Mouse (Mus musculus): ENCODE data around the gene Stap2. TPM values are rescaled to one million over a fixed set of nuclear protein-coding genes. Genes with fewer than 3 reads are reported as not detected.

Gene Stap2
- polyA plus RNA-seq, 1 experiment from 2014 or later = 6.0 TPM

DNA sequence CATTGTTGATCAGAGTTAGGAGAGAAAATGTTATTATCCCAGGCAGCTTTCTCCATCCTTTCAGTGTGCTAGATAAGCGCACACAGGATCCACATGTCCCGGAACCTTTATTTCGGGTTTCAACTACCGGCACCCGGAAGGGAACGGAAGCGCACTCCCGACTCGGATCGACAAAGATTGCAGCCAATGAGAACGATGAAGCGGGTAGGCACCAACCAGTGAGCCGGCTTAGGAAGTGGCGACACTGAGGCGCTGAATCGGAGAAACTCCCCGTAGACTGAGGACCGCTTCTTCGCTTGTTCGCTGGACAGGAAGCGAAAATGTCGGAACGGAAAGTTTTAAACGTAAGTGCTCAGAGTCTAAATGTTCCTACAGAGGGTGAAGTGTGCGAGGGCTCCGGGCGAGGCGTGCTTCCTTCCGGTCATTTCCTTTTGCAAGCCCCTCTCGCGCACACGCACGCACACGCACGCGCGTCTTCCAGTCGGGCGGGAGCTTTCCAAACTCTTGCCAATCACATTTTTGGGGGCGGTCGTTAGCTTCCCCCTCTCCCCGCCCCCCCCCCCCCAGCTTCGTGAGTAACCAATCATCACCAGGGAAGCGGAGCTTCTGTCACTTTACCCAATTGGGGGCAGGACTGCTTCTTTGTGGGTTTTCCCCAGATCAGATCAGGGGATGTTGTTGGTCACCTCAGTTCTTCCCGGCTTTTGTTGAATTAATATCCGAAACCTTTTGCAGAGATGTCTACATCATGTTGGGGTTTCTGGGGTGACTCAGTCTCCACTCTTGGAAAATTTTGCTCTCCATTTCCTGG lies 46.3 kb downstream of the Stap2 start, which contains the start of gene Yju2:
Yju2 (plus strand) TSS at position 182 of the 811 bp plus-strand sequence.
- H3K4me1 ChIP-seq (replicated peaks; ENCODE audit: control insufficient read depth, insufficient read depth, low read length) = peaks cover 30% of the 10 kb centered on the region
- H3K4me3 ChIP-seq (replicated peaks; ENCODE audit: low read length) = peak within 1 kb of the TSS; percentile 43
- peaks cover 1% of the 10 kb centered on the region; the same call in 1 of the 2 replicates for H3K27me3 ChIP-seq (ENCODE audit: control insufficient read depth, insufficient read depth, low read length)
- peaks cover 10% of the 10 kb centered on the region; the same call in 1 of the 2 replicates for H3K36me3 ChIP-seq (replicated peaks; ENCODE audit: control insufficient read depth, insufficient read depth)
- H3K4me2 ChIP-seq (replicated peaks) = peak within 1 kb of the TSS; percentile 83
- H3K9ac ChIP-seq = peak within 1 kb of the TSS; percentile 70
- ATAC-seq (ENCODE audit: low FRiP score) = peak; percentile 90
- peak within 1 kb of the TSS; percentile 93 for H3K27ac ChIP-seq
- H3K9me3 ChIP-seq (ENCODE audit: control insufficient read depth, low read length) = no peaks in the 10 kb centered on the region
- DNase-seq (ENCODE audit: low spot score) = peak; percentile 97
- WGBS = under 1% methylated on average over 44 of the region's 46 CpGs

DNA sequence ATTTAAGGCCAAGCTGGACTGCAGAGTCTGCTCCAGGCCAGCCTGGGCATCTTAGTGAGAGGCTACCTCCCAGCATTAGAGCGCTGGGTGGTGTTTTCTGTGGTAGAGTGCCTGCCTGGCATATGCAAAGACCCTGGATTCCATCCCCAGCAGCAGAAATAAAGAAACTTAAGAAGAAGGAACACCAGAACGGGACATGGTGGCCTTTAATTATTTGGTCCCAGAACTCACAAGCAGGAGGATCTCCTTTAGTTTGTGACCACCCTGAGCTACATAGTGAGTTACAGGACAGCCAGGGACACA lies 46.8 kb downstream of the Stap2 start:
- WGBS = 20% methylated on average over 2 of the region's 2 CpGs
- H3K4me1 ChIP-seq (replicated peaks; ENCODE audit: control insufficient read depth, insufficient read depth, low read length) = peaks cover 30% of the 10 kb centered on the region
- H3K9me3 ChIP-seq (ENCODE audit: control insufficient read depth, low read length) = no peaks in the 10 kb centered on the region
- peak overlapping the region; percentile 93 for H3K27ac ChIP-seq
- peak overlapping the region; percentile 43 for H3K4me3 ChIP-seq (replicated peaks; ENCODE audit: low read length)
- peaks cover 5% of the 10 kb centered on the region; the same call in 1 of the 2 replicates for H3K27me3 ChIP-seq (ENCODE audit: control insufficient read depth, insufficient read depth, low read length)
- ATAC-seq (ENCODE audit: low FRiP score) (no peak), DNase-seq (ENCODE audit: low spot score) (no peak)
- peak overlapping the region; percentile 83 for H3K4me2 ChIP-seq (replicated peaks)
- peaks cover 10% of the 10 kb centered on the region; the same call in 1 of the 2 replicates for H3K36me3 ChIP-seq (replicated peaks; ENCODE audit: control insufficient read depth, insufficient read depth)
- H3K9ac ChIP-seq = peak overlapping the region; percentile 70

DNA sequence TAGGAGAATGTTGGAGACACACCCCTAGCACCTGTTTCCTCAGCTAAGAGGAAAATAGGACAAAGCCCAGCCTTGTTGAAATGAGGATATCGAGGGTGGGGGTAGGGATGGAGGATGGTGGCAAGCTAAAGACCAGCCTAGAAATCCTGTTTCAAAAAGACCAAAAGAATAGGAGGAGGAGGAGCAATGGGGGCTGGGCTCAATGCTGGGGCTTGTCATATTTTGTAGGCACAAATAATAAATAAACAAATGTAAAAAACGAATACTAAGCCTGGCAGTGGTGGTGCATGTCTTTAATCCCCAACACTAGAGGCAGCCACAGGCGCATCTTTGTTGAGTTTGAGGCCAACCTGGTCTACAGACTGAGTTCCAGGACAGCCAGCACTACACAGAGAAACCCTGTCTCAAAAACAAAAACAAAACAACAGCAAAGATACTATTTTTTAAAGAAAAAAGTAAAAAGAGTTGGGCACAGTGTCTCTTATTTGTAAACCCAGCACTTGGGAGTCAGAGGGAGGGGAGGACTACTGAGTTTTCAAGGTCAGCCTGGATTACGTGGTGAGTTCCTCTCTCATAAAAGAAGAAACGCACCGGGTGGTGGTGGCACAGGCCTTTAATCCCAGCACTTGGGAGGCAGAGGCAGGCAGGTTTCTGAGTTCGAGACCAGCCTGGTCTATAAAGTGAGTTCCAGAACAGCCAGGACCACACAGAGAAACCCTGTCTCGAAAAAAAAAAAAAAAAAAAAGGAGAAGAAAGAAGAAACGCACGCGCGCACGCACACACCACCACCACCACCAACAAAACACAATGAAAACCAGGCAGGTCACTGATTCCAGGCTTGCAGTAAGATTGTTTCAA lies 47.4 kb downstream of the Stap2 start:
- peak overlapping the region; percentile 70 for H3K9ac ChIP-seq
- H3K4me1 ChIP-seq (replicated peaks; ENCODE audit: control insufficient read depth, insufficient read depth, low read length) = peaks cover 28% of the 10 kb centered on the region
- no peaks in the 10 kb centered on the region for H3K9me3 ChIP-seq (ENCODE audit: control insufficient read depth, low read length)
- peak overlapping the region; percentile 83 for H3K4me2 ChIP-seq (replicated peaks)
- H3K36me3 ChIP-seq (replicated peaks; ENCODE audit: control insufficient read depth, insufficient read depth) = peaks cover 7% of the 10 kb centered on the region; the same call in 1 of the 2 replicates
- ATAC-seq (ENCODE audit: low FRiP score) (no peak), DNase-seq (ENCODE audit: low spot score) (no peak)
- peaks cover 5% of the 10 kb centered on the region; the same call in 1 of the 2 replicates for H3K27me3 ChIP-seq (ENCODE audit: control insufficient read depth, insufficient read depth, low read length)
- WGBS = 76% methylated on average over 13 of the region's 13 CpGs
- peak overlapping the region; percentile 43 for H3K4me3 ChIP-seq (replicated peaks; ENCODE audit: low read length)
- H3K27ac ChIP-seq = peak overlapping the region; percentile 93

DNA sequence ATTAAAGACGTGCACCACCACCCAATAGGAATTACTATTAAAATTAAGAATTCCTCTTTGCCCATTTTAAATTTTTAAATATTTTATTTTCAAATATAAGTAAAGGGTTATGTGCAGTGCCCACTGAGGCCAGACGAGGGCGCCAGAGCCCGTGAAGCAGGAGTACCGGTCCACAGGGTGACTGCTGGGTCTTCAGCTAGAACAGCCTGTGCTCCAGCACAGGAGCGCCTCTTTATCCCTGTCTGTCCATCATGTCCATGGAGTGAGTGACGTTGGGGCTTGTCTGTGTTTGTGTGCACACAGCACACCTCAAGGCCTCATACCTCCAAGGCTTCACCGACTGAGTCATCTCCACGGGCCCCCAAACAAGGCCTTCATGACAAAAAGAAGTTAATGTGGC lies 48.2 kb downstream of the Stap2 start:
- WGBS = 13% methylated on average over 9 of the region's 9 CpGs
- peaks cover 28% of the 10 kb centered on the region for H3K4me1 ChIP-seq (replicated peaks; ENCODE audit: control insufficient read depth, insufficient read depth, low read length)
- H3K9me3 ChIP-seq (ENCODE audit: control insufficient read depth, low read length) = no peaks in the 10 kb centered on the region
- ATAC-seq (ENCODE audit: low FRiP score) (peak; percentile 16; the same call in 1 of the 2 replicates), DNase-seq (ENCODE audit: low spot score) (peak; percentile 83)
- H3K27ac ChIP-seq = no peak overlapping the region
- H3K4me2 ChIP-seq (replicated peaks) = peak overlapping the region; percentile 71
- no peak overlapping the region for H3K4me3 ChIP-seq (replicated peaks; ENCODE audit: low read length)
- H3K27me3 ChIP-seq (ENCODE audit: control insufficient read depth, insufficient read depth, low read length) = peaks cover 5% of the 10 kb centered on the region; the same call in 1 of the 2 replicates
- H3K9ac ChIP-seq = 0 out of 2 replicates have a peak overlapping the region, but pooled peaks have one; percentile 18
- peaks cover 2% of the 10 kb centered on the region; the same call in 1 of the 2 replicates for H3K36me3 ChIP-seq (replicated peaks; ENCODE audit: control insufficient read depth, insufficient read depth)

DNA sequence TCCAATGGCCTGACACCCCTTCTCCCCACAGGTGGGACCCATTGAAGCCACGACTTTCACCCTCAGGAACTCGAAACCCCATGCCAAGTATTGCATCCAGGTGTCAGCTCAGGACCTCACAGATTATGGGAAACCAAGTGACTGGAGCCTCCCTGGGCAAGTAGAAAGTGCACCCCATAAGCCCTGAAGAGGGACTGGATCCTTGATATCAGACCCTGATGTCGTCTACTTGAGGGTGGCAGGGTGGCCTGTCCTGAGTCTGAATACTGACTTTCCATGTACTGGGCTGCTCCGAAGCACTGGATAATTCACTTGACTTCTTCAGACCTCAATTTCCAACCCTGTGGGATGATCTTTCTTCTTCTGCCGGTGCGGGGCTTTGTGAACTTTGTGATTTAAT lies 48.8 kb downstream of the Stap2 start:
- WGBS = 37% methylated on average over 6 of the region's 6 CpGs
- DNase-seq (ENCODE audit: low spot score) (no peak), ATAC-seq (ENCODE audit: low FRiP score) (no peak)
- peaks cover 5% of the 10 kb centered on the region; the same call in 1 of the 2 replicates for H3K27me3 ChIP-seq (ENCODE audit: control insufficient read depth, insufficient read depth, low read length)
- H3K4me2 ChIP-seq (replicated peaks) = peak overlapping the region; percentile 71
- H3K27ac ChIP-seq = peak overlapping the region; percentile 75
- H3K36me3 ChIP-seq (replicated peaks; ENCODE audit: control insufficient read depth, insufficient read depth) = no peaks in the 10 kb centered on the region; the same call in 1 of the 2 replicates
- H3K9ac ChIP-seq = peak overlapping the region; percentile 65
- H3K4me1 ChIP-seq (replicated peaks; ENCODE audit: control insufficient read depth, insufficient read depth, low read length) = peaks cover 28% of the 10 kb centered on the region
- peak overlapping the region; percentile 46 for H3K4me3 ChIP-seq (replicated peaks; ENCODE audit: low read length)
- no peaks in the 10 kb centered on the region for H3K9me3 ChIP-seq (ENCODE audit: control insufficient read depth, low read length)

DNA sequence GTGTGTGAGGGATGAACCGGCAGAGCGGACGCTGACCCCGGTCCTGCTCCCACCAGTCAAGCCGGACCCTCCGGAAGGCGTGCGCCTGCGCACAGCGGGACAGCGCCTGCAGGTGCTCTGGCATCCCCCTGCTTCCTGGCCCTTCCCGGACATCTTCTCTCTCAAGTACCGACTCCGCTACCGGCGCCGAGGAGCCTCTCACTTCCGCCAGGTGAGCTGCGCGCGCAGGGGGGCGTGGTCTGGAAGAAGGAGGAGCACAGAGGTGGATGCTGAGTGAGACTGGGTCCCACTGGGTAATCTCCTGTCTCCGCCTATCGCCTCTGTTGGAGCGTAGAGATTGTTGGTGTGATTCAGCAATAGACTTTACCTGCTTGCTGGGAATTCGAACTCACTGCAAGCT lies 49.3 kb downstream of the Stap2 start:
- peak; percentile 38 for ATAC-seq (ENCODE audit: low FRiP score)
- Histone ChIP-seq H3K36me3 (replicated peaks; ENCODE audit: control insufficient read depth, insufficient read depth) (no peaks in the 10 kb centered on the region), H3K9ac (peak overlapping the region; percentile 65), H3K9me3 (ENCODE audit: control insufficient read depth, low read length) (no peaks in the 10 kb centered on the region), H3K4me1 (replicated peaks; ENCODE audit: control insufficient read depth, insufficient read depth, low read length) (peaks cover 28% of the 10 kb centered on the region), H3K27me3 (ENCODE audit: control insufficient read depth, insufficient read depth, low read length) (peaks cover 5% of the 10 kb centered on the region; the same call in 1 of the 2 replicates), H3K4me2 (replicated peaks) (peak overlapping the region; percentile 71), H3K27ac (peak overlapping the region; percentile 75), H3K4me3 (replicated peaks; ENCODE audit: low read length) (peak overlapping the region; percentile 46)
- DNase-seq (ENCODE audit: low spot score) = peak; percentile 74
- 2% methylated on average over 26 of the region's 26 CpGs for WGBS

DNA sequence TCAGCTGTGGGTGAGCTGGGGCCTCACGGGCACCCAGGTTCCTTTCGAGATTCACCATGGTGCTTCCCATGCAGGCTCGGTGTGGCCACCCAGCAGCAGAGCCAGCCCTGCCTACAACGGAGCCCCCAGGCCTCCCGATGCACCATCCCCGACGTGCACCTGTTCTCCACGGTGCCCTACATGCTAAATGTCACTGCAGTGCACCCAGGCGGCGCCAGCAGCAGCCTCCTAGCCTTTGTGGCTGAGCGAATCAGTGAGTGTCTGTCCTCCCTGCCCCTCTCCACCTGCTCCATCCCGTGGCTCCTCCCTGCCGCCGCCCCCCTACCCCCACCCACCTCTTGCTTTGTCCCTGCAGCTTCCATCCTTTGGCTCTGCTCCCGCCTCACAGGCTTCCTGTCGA lies 51.2 kb downstream of the Stap2 start:
- H3K4me1 ChIP-seq (replicated peaks; ENCODE audit: control insufficient read depth, insufficient read depth, low read length) = peaks cover 22% of the 10 kb centered on the region; the same call in 1 of the 2 replicates
- H3K4me2 ChIP-seq (replicated peaks) = no peak overlapping the region
- ATAC-seq (ENCODE audit: low FRiP score) (no peak), DNase-seq (ENCODE audit: low spot score) (no peak)
- no peak overlapping the region for H3K4me3 ChIP-seq (replicated peaks; ENCODE audit: low read length)
- peaks cover 5% of the 10 kb centered on the region; the same call in 1 of the 2 replicates for H3K27me3 ChIP-seq (ENCODE audit: control insufficient read depth, insufficient read depth, low read length)
- no peak overlapping the region for H3K9ac ChIP-seq
- H3K36me3 ChIP-seq (replicated peaks; ENCODE audit: control insufficient read depth, insufficient read depth) = no peaks in the 10 kb centered on the region
- H3K27ac ChIP-seq = no peak overlapping the region
- H3K9me3 ChIP-seq (ENCODE audit: control insufficient read depth, low read length) = no peaks in the 10 kb centered on the region
- 42% methylated on average over 16 of the region's 16 CpGs for WGBS

DNA sequence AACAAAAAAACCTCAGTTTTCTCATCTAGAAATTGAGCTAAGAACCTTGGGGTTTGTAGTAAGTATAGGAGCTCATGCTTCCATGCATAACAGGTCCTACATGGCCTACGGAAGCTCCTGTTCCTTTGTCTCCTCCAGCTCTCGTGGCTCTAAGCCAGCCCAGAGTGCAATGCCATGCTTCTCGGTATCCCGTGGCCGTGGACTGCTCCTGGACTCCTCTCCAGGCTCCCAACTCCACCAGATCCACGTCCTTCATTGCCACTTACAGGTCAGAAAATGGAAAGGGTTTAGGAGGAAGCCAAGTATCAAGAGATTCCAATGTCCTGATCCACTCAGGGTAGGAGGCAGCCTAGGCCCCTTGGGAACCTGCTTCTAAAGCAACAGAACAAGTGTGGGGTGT lies 51.6 kb downstream of the Stap2 start:
- 85% methylated on average over 6 of the region's 6 CpGs for WGBS
- no peak for ATAC-seq (ENCODE audit: low FRiP score)
- no peak for DNase-seq (ENCODE audit: low spot score)
- Histone ChIP-seq H3K9me3 (ENCODE audit: control insufficient read depth, low read length) (no peaks in the 10 kb centered on the region), H3K4me2 (replicated peaks) (no peak overlapping the region), H3K4me1 (replicated peaks; ENCODE audit: control insufficient read depth, insufficient read depth, low read length) (peaks cover 22% of the 10 kb centered on the region; the same call in 1 of the 2 replicates), H3K4me3 (replicated peaks; ENCODE audit: low read length) (no peak overlapping the region), H3K27ac (no peak overlapping the region), H3K9ac (no peak overlapping the region), H3K27me3 (ENCODE audit: control insufficient read depth, insufficient read depth, low read length) (peaks cover 5% of the 10 kb centered on the region; the same call in 1 of the 2 replicates), H3K36me3 (replicated peaks; ENCODE audit: control insufficient read depth, insufficient read depth) (no peaks in the 10 kb centered on the region)

Data from hindbrain, embryonic 14.5 days (tissue).